Mouse (Mus musculus) mouse embryonic stem cell (cell line): ENCODE results near the gene Acp6.
"Not testable (repeated sequence)": the region's sequence is repeated elsewhere in the genome, so short reads cannot be mapped to it uniquely, and the experiment has no call there.

Experiments used
- in situ Hi-C, 2 experiments: fragments of 300-500 bp; cut with MboI; formaldehyde crosslinking; loops; 1 replicate in 1 of 2; 3 replicates in 1 of 2; pipeline ENCODE4 v1.14.3; 2019 to 2020; ENCODE audit warnings: low sequenced_read_pairs in 2 of 2, low pct_unique_long_range_greater_than_20kb in 1 of 2, mixed read lengths in 1 of 2; ENCODE audit not compliant: unreplicated experiment in 1 of 2

Acp6 gene

DNA sequence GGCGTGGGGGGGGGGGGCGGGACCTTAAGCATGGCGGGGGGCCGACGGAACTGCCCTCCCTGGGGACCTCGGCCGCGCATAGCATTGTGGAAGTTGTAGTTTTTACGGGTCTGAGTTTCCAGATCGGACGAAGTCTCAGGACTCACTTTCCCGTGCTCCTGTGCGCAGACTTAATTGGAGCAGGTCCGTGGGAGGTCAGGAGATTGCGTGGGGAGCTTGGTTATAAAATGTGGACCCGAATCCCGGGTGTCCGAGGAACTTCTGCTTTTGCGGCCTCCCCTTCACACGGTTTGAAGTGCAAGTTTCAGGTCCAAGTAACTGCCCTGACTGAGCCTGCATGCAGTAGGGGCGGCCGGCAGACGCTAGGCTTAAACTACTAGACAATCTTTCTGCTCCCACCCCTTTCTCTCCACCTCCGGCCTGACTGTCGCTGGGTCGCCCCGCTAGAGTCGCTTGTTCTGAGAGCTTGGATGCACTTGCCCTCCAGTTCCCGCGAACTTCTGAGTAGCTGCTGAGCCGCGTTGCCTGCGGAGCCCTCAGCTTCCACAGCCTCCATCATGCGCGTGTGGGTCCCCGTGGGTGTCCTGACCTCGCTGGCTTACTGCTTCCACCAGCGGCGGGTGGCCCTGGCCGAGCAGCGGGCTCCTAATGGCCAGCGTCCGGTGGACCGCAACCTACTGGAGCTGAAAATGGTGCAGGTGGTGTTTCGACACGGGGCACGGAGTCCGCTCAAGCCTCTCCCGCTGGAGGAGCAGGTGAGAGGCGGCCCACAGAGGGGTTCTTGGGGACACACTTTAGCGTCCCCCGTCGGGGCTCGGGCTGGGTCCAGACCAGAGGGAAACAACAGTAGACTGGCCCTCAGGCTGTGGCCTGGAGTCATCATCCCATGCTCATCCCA is at the start of gene Acp6:
Gene Acp6, plus strand, starts transcription at position 167 of the 898 bp plus-strand sequence.
- in situ Hi-C loops: loop anchor here in 1 of 2 experiments (25.0 kb wide), 1 partner anchor 597 kb away; the partner anchor contains the start of gene Txnip

DNA sequence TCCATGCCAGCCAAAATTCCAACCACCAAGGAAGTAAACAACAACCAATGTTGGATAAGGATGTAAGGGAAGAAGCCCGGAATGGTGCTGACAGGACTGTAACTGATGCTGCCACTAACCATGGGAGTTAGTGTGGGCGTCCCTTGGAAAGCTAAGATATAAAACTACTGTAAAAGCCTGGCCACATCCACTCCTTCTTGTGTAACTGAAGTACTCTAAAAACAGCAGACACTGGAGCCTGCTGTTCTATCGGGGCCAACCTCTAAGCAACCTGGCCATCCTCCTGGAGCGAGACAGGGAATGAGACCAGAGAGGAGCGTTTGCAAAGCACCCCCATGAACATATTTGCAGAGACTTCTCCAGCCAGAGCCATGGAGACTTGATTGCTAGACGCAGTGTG is 41.1 kb upstream of the Acp6 start:
- in situ Hi-C loops: no loop called here

DNA sequence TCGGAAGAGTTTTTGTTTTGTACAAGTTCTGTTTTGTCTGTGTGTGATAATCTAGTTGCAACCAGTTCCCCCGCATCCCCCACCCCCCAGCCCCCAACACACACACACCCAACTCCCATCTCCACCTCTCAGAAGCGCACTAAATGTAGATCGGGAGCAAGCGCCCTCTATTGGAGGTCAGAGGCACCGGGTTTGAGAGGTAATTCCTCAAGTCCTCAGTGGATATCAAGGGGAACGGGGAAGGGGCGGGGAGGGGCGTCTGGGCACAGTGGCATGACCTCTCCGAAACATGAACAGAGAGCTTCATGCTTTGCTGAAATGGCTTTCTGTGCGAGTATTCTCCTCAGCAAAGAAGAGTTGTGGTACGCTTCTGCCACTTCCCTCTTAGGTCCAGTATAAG is 40.3 kb upstream of the Acp6 start:
- in situ Hi-C loops: no loop called here

- in situ Hi-C loops: no loop called here
Measured at GRCm38 (mm10) chr3:97124193-97124592, 34.4 kb upstream of the Acp6 start.

GRCm38 (mm10) chr3:97129410-97129809 is 29.2 kb upstream of the Acp6 start:
- in situ Hi-C loops: no loop called here

GRCm38 (mm10) chr3:97137666-97138065 is 20.9 kb upstream of the Acp6 start:
- in situ Hi-C loops: not testable (repeated sequence)

DNA sequence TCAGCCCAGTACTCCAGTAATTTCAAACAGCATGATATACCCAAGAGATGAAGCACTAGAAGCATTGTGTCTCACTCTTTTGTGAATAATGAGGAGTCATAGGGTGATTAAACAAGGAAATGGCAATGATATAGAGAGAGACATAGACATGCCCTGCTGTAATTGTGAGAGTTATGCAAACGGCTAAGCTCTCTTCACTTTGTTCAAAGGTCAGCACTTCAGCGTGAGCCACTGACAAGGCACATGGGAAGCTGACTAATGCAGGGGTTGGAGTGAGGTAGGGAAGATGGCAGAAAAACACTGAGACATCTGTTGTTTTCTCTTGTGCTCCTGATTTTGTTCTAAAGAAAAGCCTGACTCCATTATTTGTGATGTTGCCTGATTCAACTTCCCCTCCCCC is 7.5 kb upstream of the Acp6 start:
- in situ Hi-C loops: loop anchor here in 1 of 2 experiments (25.0 kb wide), 1 partner anchor 589 kb away; the partner anchor contains the start of gene Txnip

DNA sequence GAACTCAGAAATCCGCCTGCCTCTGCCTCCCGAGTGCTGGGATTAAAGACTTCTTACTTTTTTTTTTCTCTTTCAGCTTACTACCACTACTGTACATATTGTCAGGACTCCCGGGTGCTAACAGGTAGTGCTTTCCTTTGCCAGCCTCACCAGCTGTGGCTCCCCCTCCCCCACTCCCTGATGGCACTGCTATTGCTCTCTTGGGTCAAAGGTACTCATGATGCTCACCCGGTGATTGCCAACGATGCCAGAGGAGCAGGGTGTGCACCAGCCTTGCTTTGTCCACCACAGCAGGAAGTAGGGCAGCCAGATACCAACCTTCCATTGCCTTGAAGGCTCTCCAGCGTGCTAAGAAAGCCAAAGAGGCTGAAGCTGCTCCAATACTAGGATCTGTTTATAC is 2.1 kb upstream of the Acp6 start:
- in situ Hi-C loops: loop anchor here in 1 of 2 experiments (25.0 kb wide), 1 partner anchor 594 kb away; the partner anchor contains the start of gene Txnip

- in situ Hi-C loops: loop anchor here in 1 of 2 experiments (25.0 kb wide), 1 partner anchor 595 kb away; the partner anchor contains the start of gene Txnip
Measured at GRCm38 (mm10) chr3:97157308-97157707, 1.3 kb upstream of the Acp6 start.

GRCm38 (mm10) chr3:97157958-97158599 is 498 bp upstream of the Acp6 start:
- in situ Hi-C loops: loop anchor here in 1 of 2 experiments (25.0 kb wide), 1 partner anchor 596 kb away; the partner anchor contains the start of gene Txnip

DNA sequence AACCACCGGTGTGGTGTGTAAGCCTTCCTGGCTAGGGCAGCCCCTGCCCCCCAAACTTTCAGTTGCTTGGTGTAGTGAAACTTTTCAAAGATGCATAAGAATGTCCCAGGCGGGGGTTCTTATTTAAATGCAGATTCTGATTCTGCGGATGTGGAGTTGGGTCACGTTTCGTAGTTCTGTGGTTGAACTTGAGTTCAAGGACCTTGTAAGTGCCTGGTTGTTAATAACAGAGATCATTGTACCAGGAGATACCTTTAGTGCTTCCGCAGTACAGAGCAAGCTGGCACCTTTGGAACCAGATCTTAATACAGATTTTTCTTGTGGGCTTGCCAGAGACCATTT is 903 bp downstream of the Acp6 start:
- in situ Hi-C loops: loop anchor here in 1 of 2 experiments (25.0 kb wide), 1 partner anchor 597 kb away; the partner anchor contains the start of gene Txnip

DNA sequence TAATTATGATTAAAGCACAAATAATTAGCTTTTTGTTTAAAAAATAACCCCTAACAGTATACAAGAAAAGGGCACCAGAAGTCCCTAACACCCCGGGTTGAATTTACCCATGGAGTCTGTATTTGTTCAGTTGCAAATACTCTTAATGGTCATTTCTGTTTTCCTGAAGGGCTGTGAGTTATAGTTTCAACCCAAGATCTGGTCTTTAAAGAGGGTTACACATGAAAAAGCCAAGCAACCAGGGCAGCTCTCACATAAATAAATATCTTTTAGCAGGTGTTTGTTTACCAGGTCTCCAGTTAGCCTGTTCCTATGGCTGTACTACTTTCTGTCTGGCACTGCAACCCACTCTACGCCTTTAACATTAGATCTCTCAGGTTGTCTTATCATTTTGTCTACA is 1.4 kb downstream of the Acp6 start:
- in situ Hi-C loops: loop anchor here in 1 of 2 experiments (25.0 kb wide), 1 partner anchor 598 kb away; the partner anchor contains the start of gene Txnip

GRCm38 (mm10) chr3:97160908-97161307 is 2.3 kb downstream of the Acp6 start:
- in situ Hi-C loops: loop anchor here in 1 of 2 experiments (25.0 kb wide), 1 partner anchor 599 kb away; the partner anchor contains the start of gene Txnip

- in situ Hi-C loops: loop anchor here in 1 of 2 experiments (25.0 kb wide), 1 partner anchor 599 kb away; the partner anchor contains the start of gene Txnip
Measured at GRCm38 (mm10) chr3:97161773-97162172, 3.2 kb downstream of the Acp6 start.

GRCm38 (mm10) chr3:97164477-97164876 is 5.9 kb downstream of the Acp6 start:
- in situ Hi-C loops: loop anchor here in 1 of 2 experiments (25.0 kb wide), 1 partner anchor 602 kb away; the partner anchor contains the start of gene Txnip

DNA sequence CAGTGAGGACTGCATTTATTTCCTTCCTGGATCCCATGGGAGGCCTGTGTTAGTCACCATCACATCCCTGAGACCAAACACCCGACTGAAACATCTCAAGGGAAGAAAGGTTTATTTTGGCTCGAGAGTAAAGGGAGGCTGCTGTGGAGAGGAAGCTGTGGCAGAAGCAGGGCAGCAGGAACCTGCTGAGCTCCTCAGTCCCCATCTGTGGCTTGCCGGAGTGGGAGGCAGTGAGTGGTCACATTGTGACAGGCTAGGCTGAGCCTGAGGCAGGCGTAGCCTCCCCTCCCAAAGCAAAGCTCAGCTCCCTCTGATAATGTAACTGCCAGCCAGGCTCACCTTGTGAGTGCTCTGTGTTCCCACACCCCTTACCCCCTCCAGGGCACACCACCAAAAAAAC is 8.5 kb downstream of the Acp6 start:
- in situ Hi-C loops: loop anchor here in 1 of 2 experiments (25.0 kb wide), 1 partner anchor 605 kb away; the partner anchor contains the start of gene Txnip

DNA sequence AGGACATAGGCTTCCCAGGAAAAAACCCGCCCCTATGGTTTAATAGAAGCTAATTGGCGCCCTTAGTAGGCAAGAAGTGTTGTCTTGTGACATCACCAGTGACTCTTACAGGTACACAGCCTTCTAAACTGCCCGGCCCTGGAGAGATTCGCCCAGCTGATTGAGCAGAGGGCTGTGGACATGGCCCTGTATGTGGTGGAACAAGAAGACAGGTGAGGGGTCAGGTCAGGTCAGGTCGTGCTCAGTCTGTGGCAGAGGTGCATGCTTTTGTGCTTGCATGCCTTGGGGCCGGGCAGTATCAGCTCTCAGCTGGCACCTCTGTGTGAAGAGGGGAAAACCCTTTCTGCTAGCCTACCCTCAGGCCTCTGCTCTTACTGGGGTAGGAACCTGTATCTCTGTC is 13.0 kb downstream of the Acp6 start:
- in situ Hi-C loops: loop anchor here in 1 of 2 experiments (25.0 kb wide), 1 partner anchor 609 kb away; the partner anchor contains the start of gene Txnip

DNA sequence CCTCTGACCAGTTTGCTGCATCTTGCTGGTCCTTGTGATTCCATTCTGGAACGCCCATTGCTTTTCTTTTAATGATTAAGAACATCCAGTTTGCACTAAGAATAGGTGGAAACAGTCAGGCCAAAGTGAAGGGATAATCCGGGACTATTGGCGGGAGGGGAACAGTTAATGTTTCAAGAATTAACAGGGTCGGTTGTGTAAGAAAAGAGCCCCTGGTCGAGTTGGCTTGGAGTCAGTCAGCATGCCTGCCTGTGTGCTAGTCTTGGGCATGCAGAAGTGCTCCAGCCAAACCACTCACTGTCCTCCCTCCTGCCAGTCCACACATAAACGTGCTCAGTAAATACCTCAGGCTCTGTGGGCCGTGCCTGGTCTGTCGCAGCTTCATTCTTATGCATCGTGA is 13.7 kb downstream of the Acp6 start:
- in situ Hi-C loops: loop anchor here in 1 of 2 experiments (25.0 kb wide), 1 partner anchor 610 kb away; the partner anchor contains the start of gene Txnip
